Mouse (Mus musculus) spleen, postnatal 14 days (tissue): ENCODE measurements around the gene Lbp.

ENCODE experiments used
- DNase-seq, 2 experiments: peaks; one replicate each; pipeline ENCODE4 v3.0.0; 2021 to 2022; ENCODE audit warnings: low spot score in 2 of 2

Lbp gene

GRCm38 (mm10) chr2:158361678-158362320 is 55.5 kb downstream of the Lbp start:
- no peak for DNase-seq

- DNase-seq = no peak
Observed at GRCm38 (mm10) chr2:158364175-158364574, 57.9 kb downstream of the Lbp start.

- no peak for DNase-seq
Observed at GRCm38 (mm10) chr2:158365099-158365850, 59.0 kb downstream of the Lbp start.

- DNase-seq = no peak
Observed at GRCm38 (mm10) chr2:158367654-158368053, 61.4 kb downstream of the Lbp start.

- DNase-seq = no peak
Observed at GRCm38 (mm10) chr2:158368313-158368712, 62.0 kb downstream of the Lbp start.

- no peak for DNase-seq
Observed at GRCm38 (mm10) chr2:158369474-158370172, 63.3 kb downstream of the Lbp start.

GRCm38 (mm10) chr2:158370173-158370550 is 63.9 kb downstream of the Lbp start:
- no peak for DNase-seq

- DNase-seq = no peak
Observed at GRCm38 (mm10) chr2:158373061-158373460, 66.8 kb downstream of the Lbp start.

GRCm38 (mm10) chr2:158373516-158373915 is 67.2 kb downstream of the Lbp start:
- DNase-seq = no peak

- DNase-seq = no peak
Observed at GRCm38 (mm10) chr2:158375443-158376122, 69.3 kb downstream of the Lbp start, which contains the start of gene Snhg11. Gene Snhg11 (plus strand): TSS chr2:158375638.

- no peak for DNase-seq
Observed at GRCm38 (mm10) chr2:158376123-158376687, 69.9 kb downstream of the Lbp start.

- no peak for DNase-seq
Observed at GRCm38 (mm10) chr2:158376798-158377197, 70.5 kb downstream of the Lbp start.

- DNase-seq = no peak
Observed at GRCm38 (mm10) chr2:158377811-158378210, 71.5 kb downstream of the Lbp start.

- DNase-seq = peak in 1 of 2 experiments; percentile 33
Observed at GRCm38 (mm10) chr2:158379354-158380078, 73.2 kb downstream of the Lbp start.
